Mouse (Mus musculus) cortical plate, adult 2 months (tissue): ENCODE measurements around the gene Axdnd1.

Experiments
- CTCF ChIP-seq: fragments of 200-500 bp; IDR thresholded peaks from 2 replicates; pipeline ENCODE4 v1.5.1; 2011; ENCODE audit warnings: mild to moderate bottlenecking, control low read depth, low read length; ENCODE audit not compliant: insufficient read depth; ENCODE audit errors: extremely low read depth
- POLR2A ChIP-seq: fragments of 200-500 bp; IDR thresholded peaks from 2 replicates; pipeline ENCODE4 v1.6.1; 2011; ENCODE audit warnings: mild to moderate bottlenecking, low read length, control low read depth; ENCODE audit not compliant: insufficient read depth; ENCODE audit errors: extremely low read depth

GRCm38 (mm10) chr1:156437726-156438125 lies 16.8 kb upstream of the Axdnd1 start:
- no peak for TF ChIP-seq POLR2A
- TF ChIP-seq CTCF, result no peak
